Mouse (Mus musculus) midbrain, embryonic 12.5 days (tissue): ENCODE measurements around the gene Per1. TPM values are rescaled to one million over a fixed set of nuclear protein-coding genes. Genes with fewer than 3 reads are reported as not detected.

Experiments used
- ATAC-seq: fragments of 200-750 bp; cut with Nextera tagmentation; 2 replicates; pipeline ENCODE4 v1.8.0; 2017; ENCODE audit warnings: low read depth, moderate TSS enrichment, moderate library complexity; ENCODE audit not compliant: low FRiP score
- H3K27ac ChIP-seq: fragments of 300-500 bp; sonication (generic); replicated peaks from 2 replicates; pipeline ENCODE4 v1.5.1; 2016; ENCODE audit warnings: mild to moderate bottlenecking
- H3K27me3 ChIP-seq: fragments of 300-500 bp; sonication (generic); 2 replicates; pipeline ENCODE4 v1.6.1; 2016; ENCODE audit warnings: mild to moderate bottlenecking
- H3K36me3 ChIP-seq: fragments of 300-500 bp; sonication (generic); 2 replicates; pipeline ENCODE4 v1.6.1; 2016
- H3K4me1 ChIP-seq: fragments of 300-500 bp; sonication (generic); 2 replicates; pipeline ENCODE4 v1.6.1; 2016
- H3K4me2 ChIP-seq: fragments of 300-500 bp; sonication (generic); replicated peaks from 2 replicates; pipeline ENCODE4 v1.6.1; 2016; ENCODE audit warnings: mild to moderate bottlenecking, moderate library complexity
- H3K4me3 ChIP-seq: fragments of 300-500 bp; sonication (generic); 2 replicates; pipeline ENCODE4 v1.5.1; 2016; ENCODE audit warnings: mild to moderate bottlenecking
- H3K9ac ChIP-seq: fragments of 300-500 bp; sonication (generic); replicated peaks from 2 replicates; pipeline ENCODE4 v1.6.1; 2016; ENCODE audit warnings: mild to moderate bottlenecking, moderate library complexity
- H3K9me3 ChIP-seq: fragments of 300-500 bp; sonication (generic); 2 replicates; pipeline ENCODE4 v1.6.1; 2016; ENCODE audit warnings: mild to moderate bottlenecking
- WGBS: fragments of 180-500 bp; shearing (Covaris S2); methylation state at CpG from one replicate; pipeline ENCODE4 v1.1.7; 2016; 5-methylcytosine and 5-hydroxymethylcytosine counted together
- polyA plus RNA-seq: library from polyadenylated mRNA; unstranded; fragments of >200 nt; fragmentation: Nextera tagmentation; extraction: Ambion mirVana; gene quantifications from 2 replicates; pipeline ENCODE4 v1.2.1, GENCODE M21; 2016

Per1 gene
- polyA plus RNA-seq, 1 experiment from 2014 or later: 9.8 TPM

DNA sequence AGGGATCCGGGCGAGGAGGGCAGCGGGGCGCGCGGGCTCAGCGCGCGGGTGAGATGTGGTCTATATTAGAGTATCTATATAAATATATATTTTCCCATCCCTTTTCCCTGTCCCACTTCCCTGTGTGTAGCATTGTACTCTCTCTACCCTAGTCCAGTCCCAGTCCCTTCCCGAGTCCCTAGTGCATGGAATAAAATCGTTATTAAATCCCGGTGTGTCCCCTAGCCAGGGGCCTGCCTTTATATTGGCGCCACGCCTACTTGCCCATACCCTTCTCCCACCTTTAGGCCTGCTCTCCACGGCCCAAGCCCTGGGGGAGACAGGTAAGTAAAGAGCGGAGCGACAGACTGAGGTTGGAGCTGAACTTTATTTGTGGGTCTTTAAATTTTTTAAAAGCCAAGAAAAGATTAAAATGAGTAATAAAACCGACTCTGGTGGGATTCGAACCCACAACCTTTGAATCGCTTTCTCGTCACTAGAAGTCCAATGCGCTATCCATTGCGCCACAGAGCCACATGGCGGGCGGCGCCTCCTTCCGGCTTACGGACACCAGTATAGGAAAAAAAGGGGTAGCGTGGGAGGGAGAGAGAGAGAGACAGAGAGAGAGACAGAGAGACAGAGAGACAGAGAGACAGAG, 28.2 kb downstream of the Per1 start:
- no peaks in the 10 kb centered on the region for H3K9me3 ChIP-seq
- H3K9ac ChIP-seq: peak overlapping the region; percentile 72
- WGBS: under 1% methylated on average over 29 of the region's 29 CpGs
- peak; percentile 9; the same call in 1 of the 2 replicates for ATAC-seq
- peaks cover 45% of the 10 kb centered on the region for H3K4me1 ChIP-seq
- no peaks in the 10 kb centered on the region for H3K36me3 ChIP-seq
- peak overlapping the region; percentile 75 for H3K27ac ChIP-seq
- peaks cover 57% of the 10 kb centered on the region for H3K27me3 ChIP-seq
- H3K4me2 ChIP-seq: peak overlapping the region; percentile 92
- H3K4me3 ChIP-seq: peak overlapping the region; percentile 77

GRCm38 (mm10) chr11:69123693-69124497, 28.9 kb downstream of the Per1 start:
- WGBS: under 1% methylated on average over 31 of the region's 31 CpGs
- H3K36me3 ChIP-seq: no peaks in the 10 kb centered on the region
- H3K4me2 ChIP-seq: peak overlapping the region; percentile 92
- no peaks in the 10 kb centered on the region for H3K9me3 ChIP-seq
- peak overlapping the region; percentile 58; the same call in 1 of the 2 replicates for H3K9ac ChIP-seq
- H3K27ac ChIP-seq: peak overlapping the region; percentile 73
- peak; percentile 53 for ATAC-seq
- peak overlapping the region; percentile 77 for H3K4me3 ChIP-seq
- peaks cover 44% of the 10 kb centered on the region for H3K4me1 ChIP-seq
- peaks cover 60% of the 10 kb centered on the region for H3K27me3 ChIP-seq

DNA sequence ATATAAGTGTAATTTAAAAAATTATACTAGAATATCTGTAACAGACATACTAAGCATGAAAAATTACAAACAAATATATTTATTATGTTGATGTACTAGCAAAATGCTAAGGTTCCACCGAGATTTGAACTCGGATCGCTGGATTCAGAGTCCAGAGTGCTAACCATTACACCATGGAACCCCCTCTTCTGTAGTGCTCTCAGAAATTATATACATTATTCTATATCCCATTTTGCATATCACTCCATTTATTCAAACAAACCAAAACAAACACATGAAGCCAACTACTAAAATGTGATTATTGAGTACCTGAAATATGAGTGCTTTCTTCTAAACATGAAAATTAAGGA, 29.5 kb downstream of the Per1 start:
- Histone ChIP-seq H3K4me3 (peak overlapping the region; percentile 77), H3K36me3 (no peaks in the 10 kb centered on the region), H3K4me2 (peak overlapping the region; percentile 92), H3K4me1 (peaks cover 38% of the 10 kb centered on the region), H3K27ac (no peak overlapping the region), H3K9me3 (no peaks in the 10 kb centered on the region), H3K27me3 (peaks cover 59% of the 10 kb centered on the region), H3K9ac (no peak overlapping the region)
- ATAC-seq: peak; percentile 39; the same call in 1 of the 2 replicates
- 0% methylated on average over 3 of the region's 3 CpGs for WGBS

DNA sequence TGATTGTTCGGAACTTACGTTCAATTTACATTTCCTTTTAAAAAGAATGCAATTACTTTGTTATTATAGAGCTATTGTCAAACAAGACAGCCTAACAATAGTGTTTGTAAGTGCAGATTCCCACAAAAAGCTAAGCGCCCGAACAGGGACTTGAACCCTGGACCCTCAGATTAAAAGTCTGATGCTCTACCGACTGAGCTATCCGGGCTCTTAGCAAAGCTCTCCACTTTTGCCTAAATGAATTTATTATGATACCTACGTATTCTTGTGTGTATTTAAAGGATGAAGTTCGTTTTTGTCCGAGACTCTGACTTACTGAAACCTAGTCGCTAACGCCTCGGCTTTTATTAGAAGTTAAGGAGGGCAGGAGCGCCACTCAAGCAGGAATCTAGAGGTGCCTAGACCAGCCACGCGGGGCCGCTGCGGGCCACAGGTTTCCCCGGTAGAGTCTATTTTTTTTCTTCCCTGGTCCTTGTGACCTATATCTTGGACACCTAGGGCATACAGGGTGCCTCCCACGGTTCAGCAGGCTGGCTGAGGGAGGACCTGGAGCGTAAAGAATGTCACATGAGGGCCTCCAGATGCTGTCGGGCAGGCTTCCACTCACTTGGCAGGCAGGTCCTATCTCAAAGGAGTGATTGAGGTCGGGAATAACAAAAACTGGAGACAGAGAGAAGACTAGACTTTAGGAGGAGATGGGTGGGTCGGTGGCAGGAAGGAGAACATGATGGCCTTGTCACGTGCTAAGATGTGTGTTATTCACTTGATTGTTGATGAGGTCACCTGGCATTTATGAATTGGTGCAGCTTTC, 30.2 kb downstream of the Per1 start:
- Histone ChIP-seq H3K27ac (no peak overlapping the region; the same call in 1 of the 2 replicates), H3K27me3 (peaks cover 59% of the 10 kb centered on the region)

DNA sequence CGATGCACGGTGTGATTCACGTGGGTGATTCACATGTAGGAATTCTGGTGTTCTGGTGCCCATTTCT, 30.7 kb downstream of the Per1 start, which contains the start of gene Aloxe3:
TSS of gene Aloxe3 (plus strand) at position 45 of the 67 bp plus-strand sequence.
- Histone ChIP-seq H3K27ac (no peak within 1 kb of the TSS; the same call in 1 of the 2 replicates), H3K9ac (peak within 1 kb of the TSS; percentile 52), H3K9me3 (no peaks in the 10 kb centered on the region), H3K4me1 (peaks cover 27% of the 10 kb centered on the region), H3K27me3 (peaks cover 56% of the 10 kb centered on the region), H3K4me2 (peak within 1 kb of the TSS; percentile 77), H3K36me3 (no peaks in the 10 kb centered on the region), H3K4me3 (peak within 1 kb of the TSS; percentile 54)
- ATAC-seq: no peak
- 9% methylated on average over 3 of the region's 3 CpGs for WGBS

More for the DNA sequence above, 30.2 kb downstream of the Per1 start:
- Histone ChIP-seq H3K4me2 (peak overlapping the region; percentile 77), H3K4me3 (peak overlapping the region; percentile 54), H3K36me3 (no peaks in the 10 kb centered on the region), H3K9me3 (no peaks in the 10 kb centered on the region), H3K9ac (peak overlapping the region; percentile 52), H3K4me1 (peaks cover 31% of the 10 kb centered on the region)
- ATAC-seq: peak; percentile 2; the same call in 1 of the 2 replicates
- WGBS: under 1% methylated on average over 24 of the region's 24 CpGs

DNA sequence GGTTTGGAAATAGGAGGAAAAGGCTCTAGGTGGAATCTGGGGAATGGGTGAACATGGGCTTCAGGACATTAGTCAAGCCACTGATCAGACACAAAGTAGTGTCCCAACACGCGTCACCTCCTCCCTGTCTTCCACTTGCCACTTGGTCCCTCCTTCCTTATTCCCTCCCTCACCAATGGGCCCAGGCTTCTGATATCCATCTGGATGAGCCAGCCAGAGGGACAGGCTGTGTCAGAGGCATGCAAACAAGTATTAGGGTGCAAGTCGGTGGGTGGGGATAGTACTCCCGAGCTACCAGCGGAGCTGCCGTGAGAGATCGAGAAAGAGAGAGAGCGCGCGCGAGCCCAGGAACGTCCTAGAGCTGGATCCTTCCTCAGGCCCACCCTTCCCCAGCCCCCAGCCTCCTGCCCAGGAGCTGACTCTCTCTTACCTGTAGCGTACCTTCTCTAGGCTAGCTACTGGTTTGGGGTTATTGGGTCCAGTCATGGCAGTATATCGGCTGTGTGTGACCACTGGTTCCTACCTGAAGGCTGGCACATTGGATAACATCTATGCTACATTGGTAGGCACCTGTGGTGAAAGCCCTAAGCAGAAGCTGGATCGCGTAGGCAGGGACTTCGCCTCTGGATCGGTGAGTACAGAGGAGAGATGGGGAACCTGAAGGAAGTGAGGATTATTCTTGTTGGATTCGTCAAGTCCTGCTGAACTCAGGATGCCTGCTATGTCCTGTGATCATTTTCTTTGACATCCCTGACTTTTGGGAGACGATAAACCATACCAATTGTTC, 31.1 kb downstream of the Per1 start:
- peak overlapping the region; percentile 52 for H3K9ac ChIP-seq
- no peaks in the 10 kb centered on the region for H3K36me3 ChIP-seq
- ATAC-seq: no peak
- H3K9me3 ChIP-seq: no peaks in the 10 kb centered on the region
- H3K27ac ChIP-seq: no peak overlapping the region
- peak overlapping the region; percentile 54 for H3K4me3 ChIP-seq
- H3K4me2 ChIP-seq: peak overlapping the region; percentile 77
- H3K27me3 ChIP-seq: peaks cover 52% of the 10 kb centered on the region
- peaks cover 22% of the 10 kb centered on the region for H3K4me1 ChIP-seq
- 9% methylated on average over 20 of the region's 20 CpGs for WGBS

- ATAC-seq: no peak
- Histone ChIP-seq H3K27ac (no peak overlapping the region), H3K4me1 (peaks cover 17% of the 10 kb centered on the region), H3K4me2 (peak overlapping the region; percentile 77; the same call in 1 of the 2 replicates), H3K36me3 (no peaks in the 10 kb centered on the region), H3K4me3 (no peak overlapping the region), H3K9ac (no peak overlapping the region), H3K9me3 (no peaks in the 10 kb centered on the region), H3K27me3 (peaks cover 46% of the 10 kb centered on the region)
- 61% methylated on average over 2 of the region's 2 CpGs for WGBS
These were observed 31.7 kb downstream of the Per1 start for GRCm38 (mm10) chr11:69126706-69127095.

DNA sequence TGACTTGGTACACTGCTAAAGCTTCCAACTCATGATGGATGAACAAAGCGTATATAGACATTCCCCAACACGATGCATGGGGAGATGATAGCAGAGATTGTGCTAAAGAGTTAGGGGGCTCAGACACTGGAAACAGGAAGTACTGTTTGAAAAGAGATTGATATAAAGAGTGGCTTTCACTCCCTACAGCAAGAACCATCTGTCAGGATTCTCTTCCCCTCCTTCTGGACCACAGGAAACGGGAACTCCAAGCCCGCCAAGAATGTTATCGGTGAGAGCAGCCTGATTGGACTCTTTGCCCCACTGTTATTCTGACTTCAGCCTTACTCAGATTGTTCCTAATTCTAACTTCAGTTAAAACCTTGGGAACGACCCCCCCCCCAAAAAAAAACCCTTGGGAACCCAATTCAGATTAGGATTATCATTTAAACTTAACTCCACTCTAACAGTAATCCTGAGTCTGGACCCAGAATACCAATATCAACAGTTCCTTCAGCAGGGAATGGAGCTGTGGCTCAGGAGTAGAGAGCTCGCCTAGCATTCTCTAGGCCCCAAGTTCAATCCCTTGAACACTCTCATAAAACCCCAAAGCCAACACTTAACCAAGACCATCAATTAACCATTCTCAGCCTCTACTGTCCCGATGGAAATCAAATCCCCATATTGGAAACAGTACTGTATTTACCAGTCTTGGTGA, 33.6 kb downstream of the Per1 start:
- Histone ChIP-seq H3K9me3 (no peaks in the 10 kb centered on the region), H3K27me3 (peaks cover 56% of the 10 kb centered on the region), H3K27ac (no peak overlapping the region), H3K36me3 (no peaks in the 10 kb centered on the region), H3K9ac (no peak overlapping the region), H3K4me2 (no peak overlapping the region), H3K4me3 (no peak overlapping the region), H3K4me1 (peaks cover 10% of the 10 kb centered on the region; the same call in 1 of the 2 replicates)
- WGBS: 80% methylated on average over 8 of the region's 8 CpGs
- ATAC-seq: no peak

GRCm38 (mm10) chr11:69133566-69133922, 38.5 kb downstream of the Per1 start:
- Histone ChIP-seq H3K4me2 (peak overlapping the region; percentile 67), H3K4me1 (peaks cover 12% of the 10 kb centered on the region; the same call in 1 of the 2 replicates), H3K9me3 (no peaks in the 10 kb centered on the region), H3K27ac (no peak overlapping the region), H3K4me3 (peak overlapping the region; percentile 45), H3K27me3 (peaks cover 44% of the 10 kb centered on the region), H3K36me3 (no peaks in the 10 kb centered on the region), H3K9ac (no peak overlapping the region)
- 13% methylated on average over 5 of the region's 5 CpGs for WGBS
- no peak for ATAC-seq

DNA sequence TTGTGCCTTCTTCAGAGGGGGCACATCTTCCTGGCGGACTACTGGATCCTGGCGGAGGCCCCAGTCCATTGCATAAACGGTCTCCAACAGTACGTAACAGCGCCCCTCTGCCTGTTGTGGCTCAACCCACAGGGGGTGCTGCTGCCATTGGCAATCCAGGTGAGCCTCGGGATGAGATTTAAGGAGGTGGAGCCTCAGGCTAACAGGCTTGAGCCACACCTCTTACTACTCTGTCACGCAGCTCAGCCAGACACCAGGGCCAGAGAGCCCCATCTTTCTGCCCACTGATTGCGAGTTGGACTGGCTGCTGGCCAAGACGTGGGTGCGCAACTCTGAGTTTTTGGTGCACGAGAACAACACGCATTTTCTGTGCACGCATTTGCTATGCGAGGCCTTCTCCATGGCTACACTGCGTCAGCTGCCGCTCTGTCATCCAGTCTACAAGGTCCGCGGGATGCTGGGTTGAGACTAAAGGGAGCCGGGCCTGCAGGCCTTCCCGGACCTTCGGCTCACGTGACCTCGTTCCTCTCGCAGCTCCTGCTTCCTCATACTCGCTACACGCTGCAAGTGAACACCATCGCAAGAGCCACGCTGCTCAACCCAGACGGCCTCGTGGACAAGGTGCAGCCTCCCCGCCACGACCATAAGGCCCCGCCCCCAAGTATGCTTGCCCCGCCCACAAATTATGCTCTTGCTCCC, 39.1 kb downstream of the Per1 start:
- Histone ChIP-seq H3K9me3 (no peaks in the 10 kb centered on the region), H3K4me3 (peak overlapping the region; percentile 45), H3K36me3 (no peaks in the 10 kb centered on the region), H3K27me3 (peaks cover 44% of the 10 kb centered on the region), H3K4me1 (peaks cover 12% of the 10 kb centered on the region; the same call in 1 of the 2 replicates), H3K9ac (peak overlapping the region; percentile 44; the same call in 1 of the 2 replicates), H3K27ac (peak overlapping the region; percentile 15; the same call in 1 of the 2 replicates), H3K4me2 (peak overlapping the region; percentile 67)
- peak; percentile 68; the same call in 1 of the 2 replicates for ATAC-seq
- under 1% methylated on average over 34 of the region's 34 CpGs for WGBS
